Mouse (Mus musculus) embryonic facial prominence, embryonic 10.5 days (tissue): ENCODE measurements around the gene Paics. TPM values are rescaled to one million over a fixed set of nuclear protein-coding genes. Genes with fewer than 3 reads are reported as not detected.

ENCODE experiments used
- DNase-seq: peaks from one replicate; pipeline ENCODE4 v3.0.0-alpha.2; 2017; ENCODE audit warnings: low spot score
- H3K27ac ChIP-seq: fragments of 300-500 bp; sonication (generic); replicated peaks from 2 replicates; pipeline ENCODE4 v1.5.1; 2016; ENCODE audit warnings: mild to moderate bottlenecking
- H3K27me3 ChIP-seq: fragments of 300-500 bp; sonication (generic); replicated peaks from 2 replicates; pipeline ENCODE4 v1.6.1; 2016; ENCODE audit warnings: low read depth, mild to moderate bottlenecking; ENCODE audit not compliant: poor library complexity, severe bottlenecking
- H3K36me3 ChIP-seq: fragments of 300-500 bp; sonication (generic); replicated peaks from 2 replicates; pipeline ENCODE4 v1.6.1; 2016; ENCODE audit warnings: mild to moderate bottlenecking, moderate library complexity
- H3K4me1 ChIP-seq: fragments of 300-500 bp; sonication (generic); 2 replicates; pipeline ENCODE4 v1.6.1; 2016
- H3K4me3 ChIP-seq: fragments of 300-500 bp; sonication (generic); 2 replicates; pipeline ENCODE4 v1.5.1; 2016; ENCODE audit warnings: mild to moderate bottlenecking, moderate library complexity
- H3K9me3 ChIP-seq: fragments of 300-500 bp; sonication (generic); 2 replicates; pipeline ENCODE4 v1.6.1; 2016; ENCODE audit warnings: mild to moderate bottlenecking
- WGBS: fragments of 180-500 bp; shearing (Covaris S2); methylation state at CpG from one replicate; pipeline ENCODE4 v1.1.7; 2016; 5-methylcytosine and 5-hydroxymethylcytosine counted together
- polyA plus RNA-seq: library from polyadenylated mRNA; unstranded; fragments of >200 nt; fragmentation: Nextera tagmentation; extraction: Ambion mirVana; gene quantifications from 2 replicates; pipeline ENCODE4 v1.2.1, GENCODE M21; 2016

Paics gene
- polyA plus RNA-seq, 1 experiment from 2014 or later, result 469 TPM

DNA sequence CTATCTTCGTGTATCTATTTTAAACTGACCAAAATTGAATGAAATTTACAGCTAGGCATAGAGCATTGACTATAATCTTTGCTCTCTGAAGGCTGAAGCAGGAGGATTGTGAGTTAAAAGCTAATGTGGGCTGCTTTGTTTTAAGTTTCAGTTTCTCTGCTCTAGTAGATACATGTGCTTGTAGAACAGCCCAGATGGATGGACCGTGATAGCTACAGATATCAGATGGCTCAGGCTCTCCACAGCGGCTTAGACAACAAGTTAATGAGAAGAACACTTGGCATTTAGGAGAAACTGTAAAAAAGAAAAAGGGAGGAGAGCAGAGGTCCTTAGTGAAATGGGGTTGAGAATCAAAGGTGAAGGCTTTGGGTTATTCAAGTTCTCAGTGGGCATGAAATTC lies 39.7 kb downstream of the Paics start:
- DNase-seq, result no peak
- no peak overlapping the region for H3K27ac ChIP-seq
- no peaks in the 10 kb centered on the region for H3K27me3 ChIP-seq
- no peaks in the 10 kb centered on the region for H3K4me1 ChIP-seq
- 93% methylated on average over 3 of the region's 3 CpGs for WGBS
- H3K4me3 ChIP-seq, result no peak overlapping the region
- no peaks in the 10 kb centered on the region for H3K9me3 ChIP-seq
- peaks cover 98% of the 10 kb centered on the region for H3K36me3 ChIP-seq

- Histone ChIP-seq H3K4me3 (no peak overlapping the region), H3K9me3 (no peaks in the 10 kb centered on the region), H3K27ac (no peak overlapping the region), H3K4me1 (no peaks in the 10 kb centered on the region), H3K36me3 (peaks cover 99% of the 10 kb centered on the region), H3K27me3 (no peaks in the 10 kb centered on the region)
- whole genome bisulfite sequencing, result 91% methylated on average over 5 of the region's 5 CpGs
- no peak for DNase-seq
These were observed 42.2 kb downstream of the Paics start for GRCm38 (mm10) chr5:76993174-76993814.

DNA sequence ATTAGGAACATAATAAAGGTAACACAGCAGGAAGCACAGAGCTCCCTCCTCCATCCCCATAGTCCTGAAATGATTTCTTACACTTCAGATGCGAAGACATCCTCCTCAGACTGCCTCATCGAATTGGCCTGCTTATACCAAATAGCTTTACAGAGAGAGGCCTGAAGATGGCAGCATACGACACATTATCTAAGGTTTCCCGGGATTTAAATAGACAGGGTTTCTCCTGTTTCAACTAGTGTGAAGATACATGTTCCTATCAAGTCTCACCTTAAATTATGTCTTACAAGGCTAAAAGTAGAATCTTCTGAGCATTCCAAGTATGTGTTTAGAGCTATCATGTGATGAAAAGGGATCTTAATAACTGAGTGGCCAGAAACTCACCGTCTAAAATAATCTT lies 47.3 kb downstream of the Paics start:
- H3K4me1 ChIP-seq, result no peaks in the 10 kb centered on the region
- 0 out of 2 replicates have a peak, but pooled peaks cover 3% of the 10 kb centered on the region for H3K9me3 ChIP-seq
- H3K36me3 ChIP-seq, result peaks cover 83% of the 10 kb centered on the region
- no peaks in the 10 kb centered on the region for H3K27me3 ChIP-seq
- WGBS, result 54% methylated on average over 5 of the region's 5 CpGs
- no peak overlapping the region for H3K27ac ChIP-seq
- no peak overlapping the region for H3K4me3 ChIP-seq
- no peak for DNase-seq

DNA sequence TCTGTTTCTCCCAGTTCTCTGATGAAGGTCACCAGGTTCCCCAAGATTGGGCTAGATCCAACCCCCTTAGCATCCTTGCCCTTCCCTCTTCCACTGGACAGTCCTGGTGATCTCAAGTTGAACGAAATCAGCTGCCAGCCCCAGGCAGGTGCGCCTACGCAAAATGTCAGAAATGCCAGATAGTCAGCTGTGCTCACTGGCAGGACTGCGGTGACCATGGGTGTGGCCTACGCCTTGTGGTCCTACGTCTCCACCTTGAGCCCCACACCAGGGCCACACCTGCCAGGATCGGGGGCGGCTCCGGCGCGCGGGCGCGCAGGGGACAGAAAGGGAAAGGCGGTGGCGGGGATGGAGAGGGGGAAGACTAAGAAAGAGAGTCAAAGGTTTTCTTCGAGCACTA lies 50.1 kb downstream of the Paics start:
- Histone ChIP-seq H3K27me3 (no peaks in the 10 kb centered on the region), H3K9me3 (0 out of 2 replicates have a peak, but pooled peaks cover 3% of the 10 kb centered on the region), H3K4me3 (no peak overlapping the region), H3K27ac (no peak overlapping the region), H3K36me3 (peaks cover 55% of the 10 kb centered on the region), H3K4me1 (no peaks in the 10 kb centered on the region)
- no peak for DNase-seq
- WGBS, result 91% methylated on average over 17 of the region's 17 CpGs

- H3K27me3 ChIP-seq, result no peaks in the 10 kb centered on the region
- no peak within 1 kb of the TSS for H3K4me3 ChIP-seq
- 0 out of 2 replicates have a peak, but pooled peaks cover 3% of the 10 kb centered on the region for H3K9me3 ChIP-seq
- no peak for DNase-seq
- 96% methylated on average over 6 of the region's 6 CpGs for WGBS
- H3K27ac ChIP-seq, result no peak within 1 kb of the TSS
- H3K4me1 ChIP-seq, result no peaks in the 10 kb centered on the region
- H3K36me3 ChIP-seq, result peaks cover 25% of the 10 kb centered on the region
These were observed 53.1 kb downstream of the Paics start, which contains the start of gene Arl9 for GRCm38 (mm10) chr5:77004051-77004821. Gene Arl9, plus strand, starts transcription at chr5:77004055.

DNA sequence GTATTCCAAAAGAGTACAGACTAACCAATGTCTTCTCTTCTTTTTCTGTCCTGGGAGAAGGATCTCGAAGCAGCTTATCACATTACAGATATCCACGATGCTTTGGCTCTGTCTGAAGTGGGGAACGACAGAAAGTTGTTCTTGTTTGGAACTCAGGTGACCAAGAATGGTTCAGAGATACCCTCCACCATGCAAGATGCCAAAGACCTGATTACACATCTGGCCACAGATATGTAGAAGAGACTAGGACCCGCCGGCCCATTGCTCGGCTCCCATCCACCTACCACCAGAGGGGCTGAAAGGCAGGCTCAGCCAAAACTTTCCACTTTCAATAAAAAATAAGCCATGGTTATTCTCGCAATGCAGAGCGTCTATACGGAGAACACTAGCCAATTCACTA lies 59.2 kb downstream of the Paics start:
- 91% methylated on average over 9 of the region's 9 CpGs for WGBS
- no peaks in the 10 kb centered on the region for H3K36me3 ChIP-seq

GRCm38 (mm10) chr5:77011082-77011481 lies 60.0 kb downstream of the Paics start:
- Histone ChIP-seq H3K36me3 (no peaks in the 10 kb centered on the region), H3K27ac (no peak overlapping the region), H3K4me3 (no peak overlapping the region), H3K9me3 (no peaks in the 10 kb centered on the region), H3K4me1 (peaks cover 7% of the 10 kb centered on the region; the same call in 1 of the 2 replicates), H3K27me3 (peaks cover 2% of the 10 kb centered on the region)
- DNase-seq, result no peak
- 72% methylated on average over 3 of the region's 3 CpGs for WGBS

More for the DNA sequence above, 59.2 kb downstream of the Paics start:
- H3K27me3 ChIP-seq, result no peaks in the 10 kb centered on the region
- H3K9me3 ChIP-seq, result no peaks in the 10 kb centered on the region
- no peak for DNase-seq
- no peak overlapping the region for H3K4me3 ChIP-seq
- H3K27ac ChIP-seq, result no peak overlapping the region
- H3K4me1 ChIP-seq, result no peaks in the 10 kb centered on the region

GRCm38 (mm10) chr5:77013171-77013570 lies 62.1 kb downstream of the Paics start:
- peaks cover 20% of the 10 kb centered on the region for H3K27me3 ChIP-seq
- H3K4me1 ChIP-seq, result peaks cover 11% of the 10 kb centered on the region; the same call in 1 of the 2 replicates
- H3K4me3 ChIP-seq, result no peak overlapping the region
- no peak for DNase-seq
- no peaks in the 10 kb centered on the region for H3K9me3 ChIP-seq
- H3K27ac ChIP-seq, result no peak overlapping the region
- WGBS, result 82% methylated on average over 3 of the region's 3 CpGs
- no peaks in the 10 kb centered on the region for H3K36me3 ChIP-seq

DNA sequence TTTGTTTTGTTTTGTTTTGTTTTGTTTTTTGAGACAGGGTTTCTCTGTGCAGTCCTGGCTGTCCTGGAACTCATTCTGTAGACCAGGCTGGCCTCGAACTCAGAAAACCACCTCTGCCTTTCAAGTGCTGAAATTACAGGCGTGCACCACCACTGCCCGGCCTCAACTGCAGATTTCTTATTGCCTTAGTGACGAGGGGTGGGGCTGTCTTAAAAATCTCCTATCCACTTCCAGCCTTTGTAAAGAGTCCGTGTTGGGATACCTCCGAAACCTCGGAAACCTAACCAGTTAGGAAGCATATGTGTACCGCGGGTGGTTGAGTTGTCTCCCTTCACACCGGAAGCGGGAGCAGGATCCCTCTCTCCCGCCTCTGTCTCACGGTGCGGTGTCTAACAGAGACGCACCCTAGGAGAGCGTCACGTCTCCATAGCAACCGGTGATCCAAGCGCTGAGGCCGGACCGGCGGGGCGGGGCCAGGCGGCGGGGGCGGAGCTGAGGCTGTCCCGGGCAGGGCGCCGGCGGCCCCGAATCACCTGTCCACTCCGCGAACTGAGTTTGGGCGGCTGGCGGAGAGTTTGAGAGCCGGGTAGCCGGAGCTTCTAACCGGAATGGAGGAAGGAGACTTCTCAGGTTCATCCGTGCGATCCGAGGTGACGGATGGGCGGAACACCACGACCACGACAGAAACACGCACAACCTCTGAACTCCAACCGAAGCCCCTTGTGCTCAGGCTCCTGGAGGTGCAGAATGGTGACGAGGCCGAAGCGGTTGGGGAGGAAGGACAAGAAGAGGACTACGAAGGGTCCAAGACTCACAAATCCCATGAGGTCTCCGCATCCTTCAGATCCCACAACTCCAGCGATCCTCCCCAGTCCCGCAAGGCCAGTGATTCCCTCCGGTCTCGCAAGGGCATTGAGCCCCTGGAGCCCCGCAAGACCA lies 64.7 kb downstream of the Paics start, which contains the start of gene Thegl:
Gene Thegl, plus strand, starts transcription at position 480 of the 939 bp plus-strand sequence.
- peaks cover 11% of the 10 kb centered on the region; the same call in 1 of the 2 replicates for H3K4me1 ChIP-seq
- peak within 1 kb of the TSS; percentile 63 for H3K4me3 ChIP-seq
- H3K27ac ChIP-seq, result no peak within 1 kb of the TSS
- H3K36me3 ChIP-seq, result no peaks in the 10 kb centered on the region
- peak; percentile 90 for DNase-seq
- peaks cover 20% of the 10 kb centered on the region for H3K27me3 ChIP-seq
- WGBS, result 15% methylated on average over 57 of the region's 57 CpGs
- H3K9me3 ChIP-seq, result no peaks in the 10 kb centered on the region

Other genes starting within 250 kb of the Paics start
- gene Aasdh, start 45.8 kb upstream of the Paics start, polyA plus RNA-seq, result 23.2 and 26.2 TPM in 2 replicates
- gene Ppat, start 271 bp downstream of the Paics start, polyA plus RNA-seq, result 53.0 and 56.5 TPM in 2 replicates
- 79.4 and 81.3 TPM in 2 replicates for gene Srp72, start 23.4 kb downstream of the Paics start, polyA plus RNA-seq
- gene Arl9, start 52.7 kb downstream of the Paics start, polyA plus RNA-seq, result 0.31 TPM in 1 of 2 replicates, not detected in the other
- gene Thegl, start 64.7 kb downstream of the Paics start, polyA plus RNA-seq, result not detected in 2 replicates
- 0.40 TPM in 1 of 2 replicates, not detected in the other for gene Hopx, start 163.8 kb downstream of the Paics start, polyA plus RNA-seq